Mouse (Mus musculus) left cerebral cortex, adult 6 months (tissue): ENCODE results near the gene Bcl2l11. TPM values are rescaled to one million over a fixed set of nuclear protein-coding genes. Genes with fewer than 3 reads are reported as not detected.

ENCODE experiments used
- long read RNA-seq, 2 experiments: library from polyadenylated mRNA; unstranded; transcript quantifications; one replicate each; pipeline ENCODE4 v2.0.0; 2019 to 2020
- polyA plus RNA-seq: library from polyadenylated mRNA; unstranded; fragments of <200 nt; fragmentation: Nextera tagmentation; gene quantifications from 2 replicates; pipeline ENCODE4 v1.2.3, GENCODE M21; 2021

The Bcl2l11 gene
- polyA plus RNA-seq: 0.69 and 0.99 TPM in 2 replicates
- long read RNA-seq, experiment 1, full-length matches to known transcripts: 2 of 3 reads
- long read RNA-seq, experiment 1, partial matches to known transcripts: 0 of 3 reads
- long read RNA-seq, experiment 1, other reads (novel, unspliced or antisense): 1 of 3 reads
- long read RNA-seq, experiment 2: 0 reads

GRCm38 (mm10) chr2:128125635-128126470 lies at the start of gene Bcl2l11:
Bcl2l11 (plus strand) TSS chr2:128126038.

